18 mouse cellular contexts compared by ENCODE assay signal in genomic region chr3:21983993-21984725, GRCm38 (mm10).
DNase-seq lines count a peak whose midpoint lies in the region; ATAC-seq and TF ChIP-seq lines count a peak whose summit lies in the region.
"Had no signal": no experiment of that assay in that cellular context is flagged by ENCODE, and none has a peak within 500 bp of the region (broad histone marks: within the 10 kb centered on the region; RNA-seq: fewer than 3 reads in every experiment).

No protein-coding gene starts in this region.

- no peak for TF ChIP-seq CTCF in spleen, adult 2 months (IDR thresholded peaks at IDR 0.05; ENCODE audit: extremely low read depth, insufficient read depth, insufficient read length, insufficient replicate concordance)

- no peak overlapping the region for H3K4me3 ChIP-seq in heart, embryonic 10.5 days
- H3K4me3 ChIP-seq in spleen, adult 2 months (ENCODE audit: extremely low read depth, insufficient read depth, insufficient read length), result no peak overlapping the region
- no peak overlapping the region for H3K4me3 ChIP-seq in hindbrain, embryonic 14.5 days (replicated peaks; ENCODE audit: low read length)
- H3K4me3 ChIP-seq: embryonic facial prominence, embryonic 10.5 days; midbrain, embryonic 12.5 days had no signal

- DNase-seq in heart, adult 11 months, result peak; percentile 50
- DNase-seq in heart, embryonic 10.5 days (ENCODE audit: low spot score), result no peak
- DNase-seq in spleen, adult 2 months (ENCODE audit: low read depth in 1 of 2, low spot score in 2 of 2), result no peak
- DNase-seq in spleen, postnatal 4 days (ENCODE audit: low spot score in 2 of 2), result no peak
- peak; percentile 40 for DNase-seq in kidney, postnatal 10 days
- no peak for DNase-seq in hindbrain, embryonic 14.5 days (ENCODE audit: low spot score)
- DNase-seq in thymus, postnatal 0 days (ENCODE audit: low spot score), result no peak
- no peak for DNase-seq in layer of hippocampus, postnatal 14 days (ENCODE audit: low spot score in 2 of 2)
- DNase-seq: adrenal gland, postnatal 25 days; B cell, adult 2 months; cerebellum, postnatal 10 days; gastrocnemius, postnatal 25 days; left cerebral cortex, postnatal 4 days; lung, adult 18-20 months; lung, postnatal 4 days; thymus, postnatal 25 days had no signal

- H3K36me3 ChIP-seq in heart, embryonic 10.5 days, result 0 out of 2 replicates have a peak, but pooled peaks cover 4% of the 10 kb centered on the region
- H3K36me3 ChIP-seq in spleen, adult 2 months (ENCODE audit: control insufficient read depth, insufficient read depth, low read length), result no peaks in the 10 kb centered on the region
- no peaks in the 10 kb centered on the region for H3K36me3 ChIP-seq in hindbrain, embryonic 14.5 days (replicated peaks; ENCODE audit: control insufficient read depth, insufficient read depth)
- H3K36me3 ChIP-seq: embryonic facial prominence, embryonic 10.5 days; midbrain, embryonic 12.5 days had no signal

- TF ChIP-seq POLR2A in spleen, adult 2 months (IDR thresholded peaks at IDR 0.05; ENCODE audit: low read depth, low read length), result no peak

- no peak overlapping the region for H3K4me2 ChIP-seq in hindbrain, embryonic 14.5 days (replicated peaks)
- H3K4me2 ChIP-seq: midbrain, embryonic 12.5 days had no signal

- WGBS in heart, embryonic 10.5 days, result 40% methylated on average over 2 of the region's 2 CpGs
- WGBS in spleen, adult 2 months, result 70% methylated on average over 2 of the region's 2 CpGs
- 40% methylated on average over 2 of the region's 2 CpGs for WGBS in hindbrain, embryonic 14.5 days

- no peaks in the 10 kb centered on the region for H3K4me1 ChIP-seq in heart, embryonic 10.5 days
- H3K4me1 ChIP-seq in spleen, adult 2 months (ENCODE audit: control insufficient read depth, insufficient read depth, insufficient read length), result peaks cover 23% of the 10 kb centered on the region
- H3K4me1 ChIP-seq in hindbrain, embryonic 14.5 days (replicated peaks; ENCODE audit: control insufficient read depth, insufficient read depth, low read length), result no peaks in the 10 kb centered on the region
- H3K4me1 ChIP-seq: embryonic facial prominence, embryonic 10.5 days; midbrain, embryonic 12.5 days had no signal

- H3K9me3 ChIP-seq in heart, embryonic 10.5 days, result no peaks in the 10 kb centered on the region
- H3K9me3 ChIP-seq in hindbrain, embryonic 14.5 days (ENCODE audit: control insufficient read depth, low read length), result no peaks in the 10 kb centered on the region
- H3K9me3 ChIP-seq: embryonic facial prominence, embryonic 10.5 days had no signal

- H3K27me3 ChIP-seq in heart, embryonic 10.5 days (ENCODE audit: insufficient read depth, poor library complexity, severe bottlenecking), result no peaks in the 10 kb centered on the region
- H3K27me3 ChIP-seq in spleen, adult 2 months (ENCODE audit: control insufficient read depth, insufficient read depth, low read length), result no peaks in the 10 kb centered on the region
- no peaks in the 10 kb centered on the region for H3K27me3 ChIP-seq in hindbrain, embryonic 14.5 days (ENCODE audit: control insufficient read depth, insufficient read depth, low read length)
- H3K27me3 ChIP-seq: midbrain, embryonic 12.5 days had no signal

- no peak overlapping the region for H3K9ac ChIP-seq in hindbrain, embryonic 14.5 days
- H3K9ac ChIP-seq: midbrain, embryonic 12.5 days had no signal

- H3K27ac ChIP-seq in heart, embryonic 10.5 days, result no peak overlapping the region
- H3K27ac ChIP-seq in spleen, adult 2 months (ENCODE audit: insufficient read depth, low read length), result peak overlapping the region; percentile 27; the same call in 1 of the 2 replicates
- H3K27ac ChIP-seq in hindbrain, embryonic 14.5 days, result no peak overlapping the region
- H3K27ac ChIP-seq: embryonic facial prominence, embryonic 10.5 days; midbrain, embryonic 12.5 days had no signal

- ATAC-seq in hindbrain, embryonic 14.5 days (ENCODE audit: low FRiP score), result no peak

Comparison
In these comparisons a context has a peak if more than half of its experiments do, and no peak if none do; other contexts are left out.
1. DNase-seq: peak in heart, adult 11 months (single experiment) and kidney, postnatal 10 days (single experiment); none in heart, embryonic 10.5 days (single experiment), spleen, adult 2 months (0 of 2), spleen, postnatal 4 days (0 of 2), hindbrain, embryonic 14.5 days (single experiment), thymus, postnatal 0 days (single experiment) and layer of hippocampus, postnatal 14 days (0 of 2).